Mouse (Mus musculus) thymus, adult 2 months (tissue): ENCODE measurements at regions not wholly inside any gene's neighbourhood (a gene's known extent, or its start where the extent isn't known, plus 50 kb on each side); places are given as distances from the start of the nearest gene placed in this dataset.

ENCODE experiments used
- CTCF ChIP-seq: fragments of 200-500 bp; IDR thresholded peaks from 2 replicates; pipeline ENCODE4 v1.5.1; 2012; ENCODE audit warnings: mild to moderate bottlenecking, control low read depth, low read length, moderate library complexity, borderline replicate concordance; ENCODE audit not compliant: control insufficient read depth, poor library complexity, insufficient read depth; ENCODE audit errors: extremely low read depth
- POLR2A ChIP-seq: fragments of 200-500 bp; IDR thresholded peaks from 2 replicates; pipeline ENCODE4 v1.6.1; 2012; ENCODE audit warnings: mild to moderate bottlenecking, low read length, control low read depth, moderate library complexity; ENCODE audit not compliant: control insufficient read depth, poor library complexity, insufficient read depth; ENCODE audit errors: extremely low read depth

DNA sequence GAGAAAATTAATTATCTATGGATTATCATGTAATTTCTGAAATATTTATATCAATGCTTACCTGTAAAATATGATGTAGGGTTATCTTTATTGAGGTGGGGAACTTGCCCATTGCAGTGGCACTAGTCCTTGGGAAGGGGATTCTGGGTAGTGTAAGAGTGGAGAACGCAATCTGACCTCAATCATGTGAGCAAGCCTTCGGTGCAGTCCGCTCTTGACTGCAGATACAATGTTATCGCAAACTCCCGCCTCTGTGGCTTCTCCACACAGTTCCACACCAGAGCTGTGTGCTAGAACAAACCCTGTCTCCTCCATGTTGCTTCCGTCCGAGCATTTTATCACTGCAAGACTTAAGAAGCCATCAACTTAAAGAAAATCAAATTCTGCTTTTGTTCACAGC, 62.1 kb upstream of the Jade1 start:
- TF ChIP-seq CTCF (no peak), POLR2A (no peak)
